Mouse (Mus musculus) liver, adult 2 months (tissue): Measurements from ENCODE around the gene Nbl1.

Experiments
- CTCF ChIP-seq: fragments of 200-500 bp; IDR thresholded peaks from 2 replicates; pipeline ENCODE4 v1.5.1; 2011; ENCODE audit warnings: low read depth, low read length, control low read depth
- POLR2A ChIP-seq: fragments of 200-500 bp; IDR thresholded peaks from 2 replicates; pipeline ENCODE4 v1.6.1; 2011; ENCODE audit warnings: low read length, control low read depth; ENCODE audit not compliant: insufficient read depth; ENCODE audit errors: extremely low read depth

- TF ChIP-seq CTCF: no peak
- TF ChIP-seq POLR2A: no peak
Measured at GRCm38 (mm10) chr4:139055744-139056143, 37.0 kb downstream of the Nbl1 start.
